Mouse (Mus musculus) C2C12 (cell line): Measurements from ENCODE around the gene Zfp846.

ENCODE experiments used
- CTCF ChIP-seq: IDR thresholded peaks from one replicate; pipeline ENCODE4 v1.5.1; 2011; ENCODE audit not compliant: control insufficient read depth, insufficient read depth, insufficient read length
- FOSL1 ChIP-seq: IDR thresholded peaks from one replicate; pipeline ENCODE4 v1.8.0; 2011; ENCODE audit warnings: mild to moderate bottlenecking, low read length; ENCODE audit not compliant: poor library complexity, insufficient read depth, severe bottlenecking
- MAX ChIP-seq: IDR thresholded peaks from one replicate; pipeline ENCODE4 v1.6.1; 2011; ENCODE audit warnings: mild to moderate bottlenecking, control low read depth
- MYOD1 ChIP-seq: IDR thresholded peaks from one replicate; pipeline ENCODE4 v1.6.1; 2011; ENCODE audit warnings: low read depth; ENCODE audit not compliant: control insufficient read depth, insufficient read length
- MYOG ChIP-seq: IDR thresholded peaks from one replicate; pipeline ENCODE4 v1.6.1; 2011; ENCODE audit not compliant: control insufficient read depth, insufficient read length; ENCODE audit errors: extremely low read depth
- USF1 ChIP-seq: IDR thresholded peaks from one replicate; pipeline ENCODE4 v1.6.1; 2011; ENCODE audit warnings: low read depth, mild to moderate bottlenecking, control low read depth, moderate library complexity

- TF ChIP-seq CTCF (no peak), MYOG (no peak), MAX (no peak), MYOD1 (no peak), USF1 (no peak), FOSL1 (no peak)
Observed at GRCm38 (mm10) chr9:20639486-20639885, 58.4 kb downstream of the Zfp846 start.
